Mouse (Mus musculus): ENCODE measurements at regions not wholly inside any gene's neighbourhood (a gene's known extent, or its start where the extent isn't known, plus 50 kb on each side); places are given as distances from the start of the nearest gene placed in this dataset.

DNA sequence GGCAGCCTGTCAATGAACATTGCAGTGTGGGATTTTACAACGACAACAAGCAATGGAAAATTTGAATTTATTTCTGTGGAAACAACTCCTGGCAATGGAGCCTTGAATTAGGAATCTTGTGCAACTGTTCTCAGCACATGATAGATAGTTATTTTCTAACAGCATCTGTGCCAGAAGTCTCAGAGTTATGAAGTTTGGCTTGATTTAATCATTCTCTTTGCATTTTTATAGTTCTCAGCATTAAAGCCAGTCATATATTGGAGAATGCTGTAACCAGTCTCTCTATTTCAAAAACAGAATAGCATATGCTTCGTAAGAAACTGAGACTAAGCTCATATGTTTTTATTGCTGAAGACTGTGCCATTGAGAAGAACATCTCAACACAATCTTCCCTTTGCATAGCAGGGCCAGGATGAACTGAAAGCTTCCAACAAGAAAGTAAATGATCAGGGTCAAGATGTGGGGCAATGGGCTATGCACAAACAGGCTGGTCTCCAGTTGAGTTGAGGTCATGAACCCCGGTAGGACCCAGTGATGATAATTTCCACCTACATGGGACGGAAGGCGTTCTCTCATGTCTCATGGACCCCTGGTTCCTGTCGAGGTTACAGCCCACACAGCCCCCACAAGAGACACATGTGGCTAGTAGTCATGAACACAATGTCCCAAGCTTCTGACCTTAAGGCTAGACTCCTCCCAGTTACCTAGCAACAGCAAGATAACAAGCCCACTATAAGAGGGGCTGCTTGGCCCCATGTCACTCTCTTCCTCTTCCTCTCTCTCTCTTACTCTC, 89.0 kb upstream of the Sec61g start:
- TF ChIP-seq CTCF (IDR thresholded peaks at IDR 0.05; ENCODE audit: borderline replicate concordance, extremely low read depth, insufficient read depth, insufficient read length) (no peak), POLR2A (IDR thresholded peaks at IDR 0.05; ENCODE audit: borderline replicate concordance, extremely low read depth, insufficient read depth, insufficient read length, poor library complexity, severe bottlenecking) (no peak)

All from brain, embryonic 14.5 days (tissue).